Mouse (Mus musculus): ENCODE results near the gene Ash1l. TPM values are rescaled to one million over a fixed set of nuclear protein-coding genes. Genes with fewer than 3 reads are reported as not detected.
A peak's percentile ranks its signal among the peaks of the same experiment; 100 is the strongest.

The Ash1l gene
- 19.1 and 19.4 TPM in 2 replicates for polyA plus RNA-seq (2015; fragmentation: Nextera tagmentation; extraction: Ambion mirVana)

GRCm38 (mm10) chr3:88950576-88951326, at the start of gene Ash1l, which contains the start of gene Dap3:
TSS of gene Ash1l (plus strand) at chr3:88950622.
TSS of gene Dap3 (minus strand) at chr3:88951181.
- Histone ChIP-seq H3K4me3 (replicated peaks) (peak within 1 kb of the TSS; percentile 92), H3K4me2 (peak within 1 kb of the TSS; percentile 62), H3K27ac (replicated peaks) (peak within 1 kb of the TSS; percentile 100), H3K9ac (replicated peaks) (peak within 1 kb of the TSS; percentile 95), H3K27me3 (replicated peaks) (no peaks in the 10 kb centered on the region), H3K36me3 (no peaks in the 10 kb centered on the region), H3K9me3 (replicated peaks) (no peaks in the 10 kb centered on the region), H3K4me1 (peaks cover 43% of the 10 kb centered on the region)
- 1% methylated on average over 33 of the region's 64 CpGs for WGBS
- ATAC-seq (ENCODE audit: low FRiP score), result peak; percentile 83

- Histone ChIP-seq H3K27me3 (replicated peaks) (no peaks in the 10 kb centered on the region), H3K9ac (replicated peaks) (no peak overlapping the region), H3K27ac (replicated peaks) (no peak overlapping the region), H3K4me1 (no peaks in the 10 kb centered on the region), H3K4me3 (replicated peaks) (no peak overlapping the region), H3K4me2 (no peak overlapping the region), H3K36me3 (peaks cover 81% of the 10 kb centered on the region), H3K9me3 (replicated peaks) (no peaks in the 10 kb centered on the region)
- ATAC-seq (ENCODE audit: low FRiP score), result no peak
- WGBS, result 90% methylated on average over 3 of the region's 3 CpGs
Observed at GRCm38 (mm10) chr3:88904803-88905202, 45.6 kb upstream of the Ash1l start.

- H3K4me2 ChIP-seq, result no peak overlapping the region
- no peak overlapping the region for H3K27ac ChIP-seq (replicated peaks)
- H3K9me3 ChIP-seq (replicated peaks), result no peaks in the 10 kb centered on the region
- ATAC-seq (ENCODE audit: low FRiP score), result no peak
- no peak overlapping the region for H3K9ac ChIP-seq (replicated peaks)
- H3K4me1 ChIP-seq, result no peaks in the 10 kb centered on the region
- WGBS, result 86% methylated on average over 6 of the region's 6 CpGs
- H3K27me3 ChIP-seq (replicated peaks), result no peaks in the 10 kb centered on the region
- no peak overlapping the region for H3K4me3 ChIP-seq (replicated peaks)
- H3K36me3 ChIP-seq, result peaks cover 86% of the 10 kb centered on the region
Observed at GRCm38 (mm10) chr3:88905209-88905608, 45.2 kb upstream of the Ash1l start.

- peaks cover 88% of the 10 kb centered on the region for H3K36me3 ChIP-seq
- H3K4me1 ChIP-seq, result no peaks in the 10 kb centered on the region
- no peak for ATAC-seq (ENCODE audit: low FRiP score)
- H3K4me3 ChIP-seq (replicated peaks), result no peak overlapping the region
- H3K27me3 ChIP-seq (replicated peaks), result no peaks in the 10 kb centered on the region
- no peak overlapping the region for H3K4me2 ChIP-seq
- no peak overlapping the region for H3K27ac ChIP-seq (replicated peaks)
- H3K9ac ChIP-seq (replicated peaks), result no peak overlapping the region
- no peaks in the 10 kb centered on the region for H3K9me3 ChIP-seq (replicated peaks)
- WGBS, result 90% methylated on average over 2 of the region's 2 CpGs
Observed at GRCm38 (mm10) chr3:88905741-88906140, 44.7 kb upstream of the Ash1l start.

- Histone ChIP-seq H3K27me3 (replicated peaks) (no peaks in the 10 kb centered on the region), H3K27ac (replicated peaks) (no peak overlapping the region), H3K9ac (replicated peaks) (no peak overlapping the region), H3K4me3 (replicated peaks) (no peak overlapping the region), H3K4me2 (no peak overlapping the region), H3K4me1 (no peaks in the 10 kb centered on the region), H3K36me3 (peaks cover 91% of the 10 kb centered on the region), H3K9me3 (replicated peaks) (no peaks in the 10 kb centered on the region)
- 94% methylated on average over 6 of the region's 6 CpGs for WGBS
- no peak for ATAC-seq (ENCODE audit: low FRiP score)
Observed at GRCm38 (mm10) chr3:88906393-88907159, 43.8 kb upstream of the Ash1l start.

GRCm38 (mm10) chr3:88912585-88912984, 37.8 kb upstream of the Ash1l start:
- no peaks in the 10 kb centered on the region for H3K9me3 ChIP-seq (replicated peaks)
- H3K27me3 ChIP-seq (replicated peaks), result no peaks in the 10 kb centered on the region
- 89% methylated on average over 7 of the region's 7 CpGs for WGBS

GRCm38 (mm10) chr3:88913511-88914383, 36.7 kb upstream of the Ash1l start, which contains the start of gene Msto1:
TSS of gene Msto1 (minus strand) at chr3:88913999.
- H3K27ac ChIP-seq (replicated peaks), result peak within 1 kb of the TSS; percentile 93
- no peaks in the 10 kb centered on the region for H3K9me3 ChIP-seq (replicated peaks)
- H3K4me2 ChIP-seq, result peak within 1 kb of the TSS; percentile 75
- peak; percentile 98 for ATAC-seq (ENCODE audit: low FRiP score)
- under 1% methylated on average over 61 of the region's 62 CpGs for WGBS
- H3K4me3 ChIP-seq (replicated peaks), result peak within 1 kb of the TSS; percentile 81
- H3K9ac ChIP-seq (replicated peaks), result peak within 1 kb of the TSS; percentile 76
- H3K36me3 ChIP-seq, result peaks cover 36% of the 10 kb centered on the region
- H3K4me1 ChIP-seq, result peaks cover 22% of the 10 kb centered on the region
- H3K27me3 ChIP-seq (replicated peaks), result no peaks in the 10 kb centered on the region

More at GRCm38 (mm10) chr3:88912585-88912984, 37.8 kb upstream of the Ash1l start:
- peak overlapping the region; percentile 75 for H3K4me2 ChIP-seq
- peaks cover 47% of the 10 kb centered on the region for H3K36me3 ChIP-seq
- ATAC-seq (ENCODE audit: low FRiP score), result no peak
- H3K27ac ChIP-seq (replicated peaks), result no peak overlapping the region
- no peak overlapping the region for H3K9ac ChIP-seq (replicated peaks)
- H3K4me1 ChIP-seq, result peaks cover 22% of the 10 kb centered on the region
- peak overlapping the region; percentile 81 for H3K4me3 ChIP-seq (replicated peaks)

GRCm38 (mm10) chr3:88914384-88914810, 36.0 kb upstream of the Ash1l start:
- peak overlapping the region; percentile 93 for H3K27ac ChIP-seq (replicated peaks)
- WGBS, result 29% methylated on average over 8 of the region's 8 CpGs

GRCm38 (mm10) chr3:88918981-88919380, 31.4 kb upstream of the Ash1l start:
- H3K9ac ChIP-seq (replicated peaks), result no peak overlapping the region
- peaks cover 8% of the 10 kb centered on the region for H3K4me1 ChIP-seq
- H3K4me3 ChIP-seq (replicated peaks), result no peak overlapping the region
- H3K36me3 ChIP-seq, result peaks cover 37% of the 10 kb centered on the region
- no peaks in the 10 kb centered on the region for H3K9me3 ChIP-seq (replicated peaks)
- WGBS, result 79% methylated on average over 13 of the region's 13 CpGs
- no peaks in the 10 kb centered on the region for H3K27me3 ChIP-seq (replicated peaks)
- no peak overlapping the region for H3K27ac ChIP-seq (replicated peaks)
- no peak for ATAC-seq (ENCODE audit: low FRiP score)
- H3K4me2 ChIP-seq, result no peak overlapping the region

More at GRCm38 (mm10) chr3:88914384-88914810, 36.0 kb upstream of the Ash1l start:
- H3K4me1 ChIP-seq, result peaks cover 22% of the 10 kb centered on the region
- no peaks in the 10 kb centered on the region for H3K9me3 ChIP-seq (replicated peaks)
- peak overlapping the region; percentile 76 for H3K9ac ChIP-seq (replicated peaks)
- peak overlapping the region; percentile 81 for H3K4me3 ChIP-seq (replicated peaks)
- H3K36me3 ChIP-seq, result peaks cover 31% of the 10 kb centered on the region
- H3K4me2 ChIP-seq, result peak overlapping the region; percentile 75
- no peak for ATAC-seq (ENCODE audit: low FRiP score)
- H3K27me3 ChIP-seq (replicated peaks), result no peaks in the 10 kb centered on the region

GRCm38 (mm10) chr3:88921411-88921810, 29.0 kb upstream of the Ash1l start:
- Histone ChIP-seq H3K4me2 (no peak overlapping the region), H3K9me3 (replicated peaks) (no peaks in the 10 kb centered on the region), H3K27me3 (replicated peaks) (no peaks in the 10 kb centered on the region), H3K4me1 (no peaks in the 10 kb centered on the region), H3K4me3 (replicated peaks) (no peak overlapping the region), H3K9ac (replicated peaks) (no peak overlapping the region), H3K36me3 (peaks cover 59% of the 10 kb centered on the region), H3K27ac (replicated peaks) (no peak overlapping the region)
- ATAC-seq (ENCODE audit: low FRiP score), result no peak
- WGBS, result 94% methylated on average over 9 of the region's 9 CpGs

- H3K4me2 ChIP-seq, result no peak overlapping the region
- H3K4me3 ChIP-seq (replicated peaks), result no peak overlapping the region
- no peaks in the 10 kb centered on the region for H3K9me3 ChIP-seq (replicated peaks)
- no peak for ATAC-seq (ENCODE audit: low FRiP score)
- peaks cover 86% of the 10 kb centered on the region for H3K36me3 ChIP-seq
- H3K4me1 ChIP-seq, result no peaks in the 10 kb centered on the region
- no peaks in the 10 kb centered on the region for H3K27me3 ChIP-seq (replicated peaks)
- no peak overlapping the region for H3K9ac ChIP-seq (replicated peaks)
- H3K27ac ChIP-seq (replicated peaks), result no peak overlapping the region
- 90% methylated on average over 8 of the region's 8 CpGs for WGBS
Observed at GRCm38 (mm10) chr3:88923989-88924591, 26.3 kb upstream of the Ash1l start.

Data from neural tube, embryonic 15.5 days (tissue).